Mouse (Mus musculus) adrenal gland, adult (tissue): ENCODE measurements around the gene Capn2.
A peak's percentile ranks its signal among the peaks of the same experiment; 100 is the strongest.

Experiments
- DNase-seq, 2 experiments: peaks; one replicate each; pipeline ENCODE4 v3.0.0; 2022 to 2023; ENCODE audit warnings: low spot score in 1 of 2; ENCODE audit not compliant: inconsistent age in 2 of 2

The Capn2 gene

GRCm38 (mm10) chr1:182527261-182527766 is 9.9 kb upstream of the Capn2 start:
- DNase-seq: peak in 1 of 2 experiments; percentile 55

GRCm38 (mm10) chr1:182525601-182526000 is 8.2 kb upstream of the Capn2 start:
- DNase-seq: peak in 1 of 2 experiments; percentile 14

GRCm38 (mm10) chr1:182523692-182524091 is 6.3 kb upstream of the Capn2 start:
- DNase-seq: no peak

GRCm38 (mm10) chr1:182522961-182523360 is 5.6 kb upstream of the Capn2 start:
- no peak for DNase-seq

GRCm38 (mm10) chr1:182520938-182521500 is 3.6 kb upstream of the Capn2 start:
- DNase-seq: no peak

- DNase-seq: peak; percentile 54 to 70
These were observed 2.9 kb upstream of the Capn2 start for GRCm38 (mm10) chr1:182520091-182520937.

GRCm38 (mm10) chr1:182519341-182519740 is 1.9 kb upstream of the Capn2 start:
- DNase-seq: no peak

- no peak for DNase-seq
These were observed 1.4 kb upstream of the Capn2 start for GRCm38 (mm10) chr1:182518811-182519210.

GRCm38 (mm10) chr1:182518143-182518680 is 804 bp upstream of the Capn2 start:
- DNase-seq: no peak

- no peak for DNase-seq
These were observed 236 bp upstream of the Capn2 start for GRCm38 (mm10) chr1:182517677-182518011.

GRCm38 (mm10) chr1:182514803-182515590 is 2.4 kb downstream of the Capn2 start:
- no peak for DNase-seq

- no peak for DNase-seq
These were observed 3.7 kb downstream of the Capn2 start for GRCm38 (mm10) chr1:182513714-182514113.

GRCm38 (mm10) chr1:182512901-182513410 is 4.5 kb downstream of the Capn2 start:
- DNase-seq: peak in 1 of 2 experiments; percentile 17

- DNase-seq: peak in 1 of 2 experiments; percentile 36
These were observed 5.6 kb downstream of the Capn2 start for GRCm38 (mm10) chr1:182511778-182512177.

GRCm38 (mm10) chr1:182511073-182511472 is 6.3 kb downstream of the Capn2 start:
- DNase-seq: no peak

- DNase-seq: no peak
These were observed 8.2 kb downstream of the Capn2 start for GRCm38 (mm10) chr1:182509110-182509797.

- peak; percentile 69 to 84 for DNase-seq
These were observed 11.0 kb downstream of the Capn2 start for GRCm38 (mm10) chr1:182506229-182506986.

- no peak for DNase-seq
These were observed 12.1 kb downstream of the Capn2 start for GRCm38 (mm10) chr1:182505291-182505690.

GRCm38 (mm10) chr1:182504223-182504622 is 13.2 kb downstream of the Capn2 start:
- peak; percentile 82 to 89 for DNase-seq
